Mouse (Mus musculus): ENCODE results near the gene Cldn19.

The Cldn19 gene

GRCm38 (mm10) chr4:119266606-119267005 lies 11.4 kb downstream of the Cldn19 start:
- CTCF ChIA-PET: interaction anchor here in 3 of 4 experiments (0.8 to 2.4 kb wide), 8 partner anchors 8 to 42 kb away, joined by 3 to 6 read pairs (median 4); no protein-coding TSS in a partner anchor
- POLR2A ChIA-PET: interaction anchor here in 2 of 4 experiments (0.6 to 9.8 kb wide), 23 partner anchors 9 to 47 kb away, joined by 3 to 114 read pairs (median 4); partner anchors contain the start of genes Cldn19 (in 2 of the 2), Ybx1 (in 2 of the 2), AU022252 (in 1 of the 2) and P3h1 (in 1 of the 2)

DNA sequence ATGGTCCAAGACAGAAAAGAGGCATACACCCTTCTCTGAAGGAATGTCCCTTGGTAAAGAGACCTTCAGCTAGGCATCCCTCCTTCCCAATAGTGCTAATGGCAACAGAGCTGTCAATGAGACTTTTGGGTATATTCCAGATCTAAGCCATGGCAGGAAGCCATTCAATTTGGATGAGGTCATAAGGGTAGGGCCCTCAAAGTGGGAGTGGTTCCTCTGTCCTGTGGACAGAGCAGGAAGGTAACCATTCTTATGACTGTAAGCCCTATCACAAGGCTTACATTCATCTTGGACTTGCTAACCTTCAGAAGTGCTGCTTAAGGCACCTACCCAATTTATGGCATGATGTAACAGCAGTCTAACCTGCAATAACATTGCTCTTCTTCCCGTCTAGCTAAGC lies 19.4 kb downstream of the Cldn19 start:
- CTCF ChIA-PET: interaction anchor here in 2 of 4 experiments (0.5 to 2.6 kb wide), 2 partner anchors 27 to 118 kb away, joined by 4 to 8 read pairs; no protein-coding TSS in a partner anchor
- POLR2A ChIA-PET: interaction anchor here in 3 of 4 experiments (1.0 to 15.5 kb wide), 21 partner anchors 9 to 43 kb away, joined by 3 to 448 read pairs (median 9); partner anchors contain the start of genes Ybx1 (in 3 of the 3), AU022252 (in 1 of the 3), Cldn19 (in 1 of the 3) and P3h1 (in 1 of the 3)

- POLR2A ChIA-PET: interaction anchor here in 3 of 4 experiments (0.6 to 15.5 kb wide), 23 partner anchors 9 to 98 kb away, joined by 3 to 448 read pairs (median 5); partner anchors contain the start of genes Ybx1 (in 3 of the 3), AU022252 (in 2 of the 3), P3h1 (in 2 of the 3) and Cldn19 (in 1 of the 3)
- CTCF ChIA-PET: interaction anchor here in 1 of 4 experiments (0.5 kb wide), 1 partner anchor 118 kb away, joined by 4 read pairs; no protein-coding TSS in a partner anchor
These were observed 20.0 kb downstream of the Cldn19 start for GRCm38 (mm10) chr4:119275226-119275625.

- ChIA-PET CTCF (interaction anchor here in 1 of 4 experiments (1.0 kb wide), 1 partner anchor 14 kb away, joined by 3 read pairs; no protein-coding TSS in a partner anchor), POLR2A (interaction anchor here (0.6 to 15.5 kb wide), 24 partner anchors 9 to 98 kb away, joined by 3 to 448 read pairs (median 6); partner anchors contain the start of genes Ybx1 (in 3 of the 4), AU022252 (in 2 of the 4), P3h1 (in 2 of the 4) and Cldn19 (in 1 of the 4))
These were observed 20.5 kb downstream of the Cldn19 start for GRCm38 (mm10) chr4:119275726-119276125.

DNA sequence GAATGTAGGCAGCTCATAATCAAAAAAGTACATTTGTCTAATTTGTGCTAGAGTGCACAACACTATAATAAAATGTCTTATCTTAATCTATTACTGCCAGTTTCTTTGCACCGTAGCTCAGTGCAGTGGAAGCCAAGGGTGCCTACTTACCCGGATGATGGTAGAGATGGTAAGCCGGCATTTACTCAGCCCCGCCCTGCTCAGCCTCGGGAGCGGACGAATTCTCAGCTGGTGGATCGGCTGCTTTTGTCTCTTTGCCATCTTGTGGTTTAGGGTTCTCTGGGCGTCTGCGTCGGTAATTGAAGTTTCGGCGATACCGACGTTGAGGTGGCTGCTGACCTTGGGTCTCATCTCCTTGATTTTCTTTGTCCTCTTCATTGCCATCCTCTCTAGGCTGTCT lies 23.6 kb downstream of the Cldn19 start:
- CTCF ChIA-PET: interaction anchor here in 3 of 4 experiments (0.5 to 2.3 kb wide), 6 partner anchors 10 to 40 kb away, joined by 3 to 7 read pairs (median 4); no protein-coding TSS in a partner anchor

GRCm38 (mm10) chr4:119284861-119285260 lies 29.6 kb downstream of the Cldn19 start:
- ChIA-PET POLR2A (interaction anchor here (0.6 to 15.5 kb wide), 25 partner anchors 9 to 142 kb away, joined by 3 to 448 read pairs (median 5); partner anchors contain the start of genes Ybx1 (in 3 of the 4), AU022252 (in 2 of the 4), P3h1 (in 2 of the 4) and Ppih (in 2 of the 4)), CTCF (no interaction called here)

More for the DNA sequence above, 23.6 kb downstream of the Cldn19 start:
- POLR2A ChIA-PET: interaction anchor here (0.8 to 15.5 kb wide), 24 partner anchors 9 to 144 kb away, joined by 3 to 448 read pairs (median 4); partner anchors contain the start of genes Ybx1 (in 3 of the 4), AU022252 (in 2 of the 4), P3h1 (in 2 of the 4) and Ppih (in 2 of the 4)

- POLR2A ChIA-PET: interaction anchor here (0.5 to 15.5 kb wide), 24 partner anchors 8 to 1106 kb away, joined by 3 to 448 read pairs (median 4); partner anchors contain the start of genes Ybx1 (in 3 of the 4), AU022252 (in 2 of the 4), P3h1 (in 2 of the 4) and Ppih (in 2 of the 4)
- CTCF ChIA-PET: no interaction called here
These were observed 30.1 kb downstream of the Cldn19 start for GRCm38 (mm10) chr4:119285336-119285735.

DNA sequence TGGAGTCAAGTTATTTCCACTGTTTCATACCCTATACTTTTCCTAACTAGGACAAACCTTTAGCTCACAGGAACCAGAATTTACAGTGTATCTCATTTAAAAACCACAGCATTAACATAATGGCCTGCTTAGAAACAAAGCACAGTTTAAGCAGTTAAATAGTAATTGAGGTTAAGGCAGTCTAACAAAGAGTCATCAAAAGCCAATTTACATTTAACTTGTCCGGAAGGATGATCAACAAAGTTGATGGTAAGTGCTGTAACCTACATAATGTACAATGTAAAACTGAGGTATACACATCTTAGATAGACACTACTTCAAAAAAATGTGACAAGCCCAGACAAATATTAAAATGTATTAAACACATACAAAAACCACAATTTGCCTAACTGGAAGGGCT lies 36.7 kb downstream of the Cldn19 start:
- CTCF ChIA-PET: no interaction called here

GRCm38 (mm10) chr4:119292771-119293573 lies 37.8 kb downstream of the Cldn19 start:
- ChIA-PET CTCF (interaction anchor here in 1 of 4 experiments (0.7 kb wide), 1 partner anchor 11 kb away, joined by 6 read pairs; no protein-coding TSS in a partner anchor), POLR2A (interaction anchor here (0.6 to 21.1 kb wide), 40 partner anchors 8 to 1461 kb away, joined by 3 to 448 read pairs (median 4); partner anchors contain the start of genes Ppih (in 3 of the 4), Slc2a1 (in 3 of the 4), AU022252 (in 2 of the 4) and P3h1 (in 2 of the 4))

More for the DNA sequence above, 36.7 kb downstream of the Cldn19 start:
- POLR2A ChIA-PET: interaction anchor here in 3 of 4 experiments (0.6 to 21.1 kb wide), 29 partner anchors 7 to 1245 kb away, joined by 3 to 448 read pairs (median 6); partner anchors contain the start of genes AU022252 (in 2 of the 3), P3h1 (in 2 of the 3) and Ppih (in 2 of the 3)

DNA sequence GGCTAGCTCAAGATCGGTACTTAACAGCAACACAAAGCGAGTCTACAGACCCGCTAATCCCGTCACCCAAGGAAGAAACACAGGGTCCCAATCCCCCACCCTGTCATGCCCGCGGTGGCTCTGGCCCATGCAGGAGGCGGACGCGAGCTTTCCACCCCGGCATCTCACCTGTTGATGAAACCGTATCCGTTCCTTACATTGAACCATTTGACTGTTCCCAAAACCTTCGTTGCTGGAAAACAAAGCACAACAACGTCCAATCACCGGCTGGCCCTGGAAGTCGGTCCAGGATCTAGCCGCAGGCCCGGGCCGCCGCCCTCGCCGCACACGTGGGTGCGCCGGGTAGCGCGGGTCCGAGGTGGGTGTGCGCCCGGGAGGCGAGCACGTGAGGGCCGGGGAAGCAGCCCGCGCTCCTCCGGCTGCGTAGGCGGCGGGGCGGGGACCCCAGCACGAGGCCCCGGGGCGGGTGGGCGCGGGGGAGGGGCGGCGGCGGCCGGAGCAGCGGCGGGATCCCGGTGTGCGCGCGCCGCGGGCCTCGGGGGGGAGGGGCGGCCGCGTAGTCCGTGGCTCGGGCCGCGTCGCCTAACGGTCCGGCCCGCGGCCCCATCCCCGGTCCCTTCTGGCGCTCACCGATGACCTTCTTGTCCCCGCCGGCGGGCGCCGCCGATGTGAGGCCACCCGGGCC lies 38.5 kb downstream of the Cldn19 start:
- ChIA-PET CTCF (interaction anchor here in 1 of 4 experiments (1.0 kb wide), 1 partner anchor 61 kb away, joined by 3 read pairs; the partner anchor contains the start of genes AU022252 and P3h1), POLR2A (interaction anchor here (0.6 to 21.1 kb wide), 90 partner anchors 9 to 1799 kb away, joined by 3 to 448 read pairs (median 4); partner anchors contain the start of genes Ppih (in 4 of the 4), AU022252 (in 3 of the 4), P3h1 (in 3 of the 4) and Slc2a1 (in 2 of the 4))

DNA sequence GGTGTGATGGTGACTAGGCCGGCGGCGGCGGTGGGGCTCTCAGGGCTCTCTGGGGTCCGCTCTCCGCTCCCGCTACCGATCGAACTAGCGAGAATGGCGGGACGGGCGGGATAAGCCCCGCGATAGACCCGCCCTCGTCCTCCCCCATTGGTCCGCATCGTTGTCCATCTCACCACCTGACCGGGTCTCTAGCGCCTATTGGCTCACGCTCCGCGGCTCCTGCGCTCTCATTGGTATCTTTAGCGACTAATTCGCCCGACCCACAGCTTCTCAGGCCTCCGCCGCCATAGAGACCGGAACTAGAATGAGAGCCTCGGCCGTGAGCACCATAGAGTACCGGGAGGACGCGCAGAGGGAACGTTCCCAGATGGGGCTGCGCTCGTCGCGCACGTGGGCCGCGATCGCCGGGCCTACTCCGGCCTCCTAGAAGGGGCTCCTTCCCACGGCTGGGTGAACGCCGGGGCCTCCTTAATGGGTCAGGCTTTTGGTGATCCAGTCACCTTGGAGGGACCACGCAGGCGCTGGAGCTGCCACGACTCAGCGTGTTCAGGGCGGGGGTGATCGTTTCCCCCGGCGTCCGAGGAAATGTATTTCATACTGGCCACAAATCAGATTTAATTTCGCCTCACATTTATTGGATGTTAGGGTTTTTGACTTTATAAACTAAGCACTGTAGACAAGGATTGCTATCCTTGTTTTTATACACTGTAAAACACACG lies 39.4 kb downstream of the Cldn19 start, which contains the start of gene Ybx1:
Gene Ybx1 (minus strand): TSS at position 190 of the 719 bp plus-strand sequence.
- ChIA-PET POLR2A (interaction anchor here in 3 of 4 experiments (0.5 to 21.1 kb wide), 77 partner anchors 9 to 1800 kb away, joined by 3 to 448 read pairs (median 4); partner anchors contain the start of genes Ppih (in 3 of the 3), AU022252 (in 2 of the 3), Cldn19 (in 2 of the 3) and P3h1 (in 2 of the 3)), CTCF (interaction anchor here in 2 of 4 experiments (1.0 kb wide), 3 partner anchors 56 to 373 kb away, joined by 3 to 6 read pairs (median 3); partner anchors contain the start of genes AU022252 (in 1 of the 2) and P3h1 (in 1 of the 2))

GRCm38 (mm10) chr4:119295134-119295453 lies 39.9 kb downstream of the Cldn19 start:
- CTCF ChIA-PET: interaction anchor here in 1 of 4 experiments (1.0 kb wide), 2 partner anchors 56 to 373 kb away, joined by 3 to 6 read pairs; no protein-coding TSS in a partner anchor
- POLR2A ChIA-PET: interaction anchor here in 3 of 4 experiments (0.6 to 21.1 kb wide), 50 partner anchors 9 to 1115 kb away, joined by 3 to 448 read pairs (median 5); partner anchors contain the start of genes Ppih (in 3 of the 3), Cldn19 (in 2 of the 3), AU022252 (in 1 of the 3) and Kdm4a (in 1 of the 3)

- CTCF ChIA-PET: interaction anchor here in 1 of 4 experiments (0.6 kb wide), 1 partner anchor 50 kb away, joined by 5 read pairs; no protein-coding TSS in a partner anchor
These were observed 42.1 kb downstream of the Cldn19 start for GRCm38 (mm10) chr4:119297361-119297760.

GRCm38 (mm10) chr4:119300761-119301160 lies 45.5 kb downstream of the Cldn19 start:
- ChIA-PET POLR2A (interaction anchor here in 2 of 4 experiments (1.0 to 21.1 kb wide), 7 partner anchors 9 to 51 kb away, joined by 3 to 448 read pairs (median 6); partner anchors contain the start of gene Ppih (in 2 of the 2)), CTCF (no interaction called here)

More at GRCm38 (mm10) chr4:119297361-119297760, 42.1 kb downstream of the Cldn19 start:
- POLR2A ChIA-PET: interaction anchor here in 3 of 4 experiments (0.7 to 21.1 kb wide), 14 partner anchors 6 to 50 kb away, joined by 3 to 448 read pairs (median 6); partner anchors contain the start of gene Ppih (in 2 of the 3)

DNA sequence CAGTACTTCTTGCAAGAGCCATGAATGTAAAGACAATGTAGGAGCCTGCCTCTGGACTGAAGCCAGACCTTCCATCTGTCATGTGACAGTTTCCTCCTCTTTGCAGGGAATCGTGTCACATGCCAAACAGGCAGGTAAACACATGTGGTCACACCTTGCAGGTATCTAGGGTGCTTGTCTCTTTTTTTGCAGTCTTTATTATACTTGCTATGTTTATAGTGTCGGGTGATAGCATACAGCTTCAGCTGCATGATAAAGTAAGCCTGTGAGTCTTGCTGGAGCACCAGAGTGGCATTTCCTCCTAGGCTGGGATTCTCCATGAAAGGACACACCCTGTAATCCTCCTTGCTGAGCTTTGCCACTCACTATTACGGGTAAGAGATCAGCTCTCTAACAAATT lies 46.6 kb downstream of the Cldn19 start:
- POLR2A ChIA-PET: interaction anchor here in 3 of 4 experiments (0.6 to 21.1 kb wide), 10 partner anchors 8 to 52 kb away, joined by 3 to 448 read pairs (median 7); partner anchors contain the start of genes Ppih (in 2 of the 3) and Ybx1 (in 1 of the 3)
- CTCF ChIA-PET: no interaction called here

DNA sequence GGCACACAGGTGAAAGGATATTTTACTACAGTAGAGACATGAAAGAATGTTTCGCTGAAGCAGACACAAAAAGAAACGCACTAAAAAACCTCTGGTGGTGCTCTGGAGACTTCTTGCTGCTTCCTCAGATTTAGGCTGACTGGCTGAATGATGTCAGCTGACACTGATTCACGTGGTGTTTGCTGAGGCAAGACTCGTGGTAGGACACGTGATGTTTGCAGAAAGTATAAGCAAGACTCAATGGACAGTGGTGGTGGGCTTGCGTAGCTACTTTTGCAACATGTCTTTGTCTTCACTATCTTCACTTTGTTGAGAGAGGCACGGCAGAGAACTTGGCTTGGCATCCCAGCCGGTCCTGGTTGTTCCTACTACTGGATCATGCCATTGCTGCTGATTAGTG lies 48.1 kb downstream of the Cldn19 start:
- ChIA-PET CTCF (no interaction called here), POLR2A (interaction anchor here in 3 of 4 experiments (0.6 to 21.1 kb wide), 11 partner anchors 8 to 236 kb away, joined by 3 to 448 read pairs (median 10); partner anchors contain the start of genes Ybx1 (in 3 of the 3), Frg2f1 (in 1 of the 3) and Ppih (in 1 of the 3))
